Mouse (Mus musculus) fibroblast of lung, adult 2 months (primary cell): Measurements from ENCODE around the gene Myo5c.

Experiments
- DNase-seq: peaks from one replicate; pipeline ENCODE4 v3.0.0-alpha.2; 2011; ENCODE audit warnings: low read depth

Gene Myo5c

DNA sequence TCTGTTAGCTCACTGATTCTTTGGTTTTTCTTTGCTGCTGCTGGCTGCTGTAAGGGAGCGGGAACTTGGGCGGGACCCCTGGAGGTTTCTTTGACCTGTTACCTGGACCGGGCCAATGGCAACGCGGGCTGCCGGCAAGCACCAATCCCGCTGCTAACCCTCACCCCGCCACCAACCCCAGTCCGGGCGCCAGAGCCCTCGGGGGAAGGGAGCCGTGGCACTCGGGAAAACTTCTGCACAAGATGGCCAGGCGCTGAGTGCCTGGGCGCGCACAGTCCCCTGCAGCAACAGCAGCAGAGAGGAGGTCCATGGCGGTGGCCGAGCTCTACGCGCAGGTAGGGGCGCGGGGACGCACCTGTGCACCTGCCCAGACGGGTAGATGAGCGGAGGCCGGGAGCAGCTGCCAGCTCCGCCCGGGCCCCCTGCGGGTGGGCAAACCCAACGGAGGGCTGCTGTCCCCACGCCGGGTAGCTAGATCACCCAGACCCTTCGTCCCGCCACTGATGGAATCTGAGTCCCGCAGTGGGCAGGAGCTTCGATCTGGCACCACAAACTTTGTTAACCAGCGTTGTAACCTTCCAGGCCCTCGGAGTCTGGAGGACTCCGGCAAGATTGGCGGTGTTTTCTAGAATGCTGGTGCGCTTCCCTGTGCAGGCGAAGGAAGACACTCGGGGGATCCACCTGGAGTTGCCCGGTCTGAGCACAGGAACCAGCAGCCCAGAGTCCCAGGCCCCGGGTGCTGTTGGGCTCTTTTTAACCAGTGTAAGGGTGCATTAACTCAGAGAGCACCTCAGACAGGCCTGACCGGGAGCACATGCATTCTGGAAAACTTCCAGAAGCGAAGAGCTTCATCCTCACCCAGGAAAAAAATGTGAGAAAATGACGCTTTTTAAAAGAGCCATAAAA, at the start of gene Myo5c:
TSS of gene Myo5c (plus strand) at position 180 of the 906 bp plus-strand sequence.
- no peak for DNase-seq

DNA sequence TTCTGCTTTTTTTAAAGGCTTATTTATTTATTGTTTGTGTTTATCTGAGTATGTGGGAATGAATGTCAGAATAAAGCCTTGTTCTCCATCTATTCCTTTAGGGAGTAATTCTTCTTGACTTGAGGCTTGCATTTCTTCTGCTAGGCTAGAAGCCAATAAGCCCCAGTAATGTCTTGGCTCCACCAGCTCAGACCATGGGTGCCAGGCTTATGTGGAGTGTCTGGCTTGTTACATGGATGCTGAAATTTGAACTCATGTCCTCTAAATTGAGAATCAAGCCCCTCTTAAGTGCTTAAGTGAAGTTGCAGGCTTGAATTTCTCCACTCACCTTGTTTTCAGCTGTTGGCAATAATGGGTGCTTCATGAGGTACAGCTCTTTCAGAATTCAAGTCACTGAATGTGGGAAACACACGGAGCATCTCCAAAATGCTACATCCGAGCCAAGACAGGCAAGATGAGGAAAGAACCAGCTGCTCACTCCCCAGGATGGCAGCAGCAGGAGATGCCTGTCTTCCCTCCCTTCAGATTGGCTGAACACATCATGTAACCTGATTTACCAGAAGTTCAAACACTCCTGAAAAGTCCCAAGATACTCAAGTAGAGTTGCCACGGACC, 44.1 kb upstream of the Myo5c start:
- DNase-seq: no peak

DNA sequence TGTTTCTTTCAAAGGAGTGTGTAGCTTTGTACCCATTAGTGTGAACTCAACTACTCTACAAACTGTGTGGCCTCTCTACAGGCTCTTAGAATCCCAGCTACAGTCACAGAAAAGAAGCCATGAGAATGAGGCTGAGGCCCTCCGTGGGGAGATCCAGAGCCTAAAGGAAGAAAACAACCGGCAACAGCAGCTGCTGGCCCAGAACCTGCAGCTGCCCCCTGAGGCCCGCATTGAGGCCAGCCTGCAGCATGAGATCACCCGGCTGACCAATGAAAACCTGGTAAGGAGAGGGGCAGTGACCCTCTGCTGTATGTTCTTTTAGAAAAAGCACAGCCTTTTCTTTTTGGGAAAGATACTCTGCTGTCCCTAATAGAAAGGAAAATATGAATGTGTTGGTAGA, 38.0 kb upstream of the Myo5c start:
- DNase-seq: no peak

DNA sequence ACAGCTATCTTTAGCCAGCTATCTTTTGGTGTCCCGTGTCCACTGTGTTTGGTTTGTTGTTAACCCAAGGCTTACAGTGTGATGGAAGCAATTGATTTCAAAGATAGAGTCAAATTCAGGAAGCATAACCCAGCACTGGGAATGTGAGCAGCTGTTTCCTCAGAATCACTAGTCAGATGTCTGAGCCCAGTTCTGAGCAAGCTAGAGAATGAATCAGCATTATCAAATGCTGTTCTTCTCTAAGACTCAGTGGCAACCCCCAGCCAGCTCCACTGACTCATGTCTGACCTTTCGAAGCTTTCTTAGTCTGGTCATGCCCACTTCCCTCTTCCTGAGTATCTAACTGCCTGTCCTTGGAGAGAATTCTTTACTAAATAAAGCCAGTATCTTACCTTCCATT, 35.5 kb upstream of the Myo5c start:
- DNase-seq: peak; percentile 81

DNA sequence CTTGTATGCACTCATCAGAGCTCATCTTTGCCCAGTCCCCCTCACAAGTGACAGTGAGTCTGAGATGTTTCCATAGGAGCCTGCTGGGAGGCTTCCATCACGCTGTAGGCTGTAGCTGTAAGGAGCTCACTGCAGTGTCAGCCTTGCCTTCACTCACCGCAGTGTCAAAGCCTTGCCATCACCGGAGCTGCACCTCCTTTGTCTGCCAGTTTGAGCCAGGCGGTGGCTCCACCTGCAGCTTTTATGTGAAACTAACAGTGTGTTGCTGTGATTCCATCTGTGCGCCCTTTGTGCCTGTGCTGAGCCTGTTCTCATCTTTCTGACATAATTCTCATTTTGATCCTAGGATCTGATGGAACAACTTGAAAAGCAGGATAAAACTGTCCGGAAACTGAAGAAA, 34.5 kb upstream of the Myo5c start:
- DNase-seq: no peak

DNA sequence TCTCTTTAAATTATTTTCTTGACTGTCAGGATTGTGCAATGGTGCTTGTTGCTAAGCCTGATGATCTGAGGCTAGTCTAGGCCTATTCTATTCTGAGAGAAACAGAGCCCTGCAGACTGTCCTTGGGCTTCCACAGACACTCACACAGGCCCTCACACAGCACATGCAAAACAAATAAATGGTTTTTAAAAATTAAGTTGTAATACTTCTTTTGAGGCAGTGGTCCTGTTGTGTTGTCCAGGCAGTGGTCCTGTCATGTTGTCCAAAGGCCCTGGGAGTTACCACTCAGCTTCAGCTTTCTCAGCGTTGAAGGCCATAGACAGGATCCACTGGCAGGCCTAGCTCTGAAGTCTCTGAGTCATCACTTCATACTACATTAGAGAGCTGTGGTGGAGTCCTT, 30.3 kb upstream of the Myo5c start:
- DNase-seq: no peak

DNA sequence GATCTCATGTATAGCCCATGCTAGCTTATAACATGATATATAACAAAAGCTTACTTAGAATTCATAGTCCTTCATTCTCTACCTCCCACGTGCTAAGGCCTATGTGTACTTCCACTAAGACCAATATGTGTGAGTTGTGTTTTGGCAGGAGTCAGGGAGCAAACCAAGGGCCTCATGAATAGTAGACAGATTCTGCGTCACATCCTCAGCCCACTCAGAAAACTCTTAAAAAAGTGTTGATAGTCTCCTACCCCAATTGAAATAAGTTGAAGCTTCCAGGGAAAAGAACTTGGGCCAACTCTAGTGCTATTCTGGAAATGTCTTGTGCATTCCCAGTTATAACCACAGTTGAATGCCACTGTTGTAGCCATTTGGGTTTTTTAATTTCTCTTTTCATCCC, 29.8 kb upstream of the Myo5c start:
- no peak for DNase-seq

DNA sequence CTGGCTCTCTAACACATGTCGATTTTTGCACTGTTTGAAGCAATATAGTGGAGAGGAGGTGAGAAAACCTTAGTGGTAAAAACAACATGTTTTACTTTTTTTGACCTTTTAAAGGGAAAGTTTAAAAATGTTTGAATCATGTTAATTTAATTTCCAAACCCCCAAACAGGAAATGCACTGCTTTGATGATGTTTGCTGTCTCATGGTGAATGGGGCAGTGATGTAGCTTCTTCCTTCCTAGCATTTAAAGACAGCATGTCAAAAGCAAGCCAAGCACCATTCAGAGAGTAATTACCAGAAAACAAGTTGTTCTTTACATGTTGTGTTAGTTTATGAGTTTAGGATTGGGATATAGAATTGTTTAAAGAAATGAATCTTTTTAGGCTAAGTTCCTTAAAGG, 22.6 kb upstream of the Myo5c start:
- no peak for DNase-seq

DNA sequence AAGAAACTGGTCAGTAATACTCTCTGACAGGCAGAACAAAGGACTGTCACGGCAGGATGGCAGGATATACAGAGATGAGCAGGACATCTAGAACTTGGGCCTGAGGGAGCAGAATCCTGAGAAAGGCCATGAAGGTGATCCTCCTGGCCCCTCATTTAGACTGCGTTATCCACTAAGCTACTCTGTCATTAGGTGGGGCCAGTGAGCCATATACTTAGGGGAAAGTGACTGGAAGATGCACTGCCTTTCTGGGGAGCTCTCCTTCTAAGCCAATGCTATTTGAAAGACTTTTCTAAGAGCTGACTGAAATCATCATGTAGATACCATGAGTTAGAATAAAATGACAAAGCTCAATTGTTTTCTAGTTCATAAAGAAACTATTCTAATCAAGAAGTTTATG, 21.6 kb upstream of the Myo5c start:
- no peak for DNase-seq

DNA sequence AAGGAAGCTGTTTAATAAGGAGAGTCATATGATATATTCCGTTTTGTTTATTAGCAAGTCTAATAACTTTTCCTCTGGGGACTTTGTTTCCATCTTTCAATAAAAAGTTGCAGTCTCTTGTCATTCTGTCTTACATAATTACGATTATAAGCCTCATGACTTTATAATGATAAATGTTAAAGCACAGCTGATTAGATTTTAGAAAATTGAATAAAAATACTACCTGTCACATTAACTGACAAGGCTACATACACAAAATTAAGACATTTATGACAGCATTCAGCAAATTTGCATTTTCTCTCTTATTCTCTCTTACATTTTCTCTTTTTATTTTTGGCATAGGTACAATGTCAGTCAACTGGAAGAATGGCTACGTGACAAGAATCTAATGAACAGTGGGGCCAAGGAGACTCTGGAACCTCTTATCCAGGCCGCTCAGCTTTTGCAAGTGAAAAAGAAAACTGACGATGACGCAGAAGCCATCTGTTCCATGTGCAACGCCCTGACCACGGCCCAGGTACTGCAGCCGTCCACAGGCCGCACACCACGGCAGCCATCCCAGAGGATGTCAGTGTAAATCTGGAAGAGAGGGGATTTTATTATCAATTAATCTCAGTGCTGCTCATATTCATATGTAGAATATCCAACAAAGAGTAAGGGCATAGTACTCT, 16.9 kb upstream of the Myo5c start:
- no peak for DNase-seq

DNA sequence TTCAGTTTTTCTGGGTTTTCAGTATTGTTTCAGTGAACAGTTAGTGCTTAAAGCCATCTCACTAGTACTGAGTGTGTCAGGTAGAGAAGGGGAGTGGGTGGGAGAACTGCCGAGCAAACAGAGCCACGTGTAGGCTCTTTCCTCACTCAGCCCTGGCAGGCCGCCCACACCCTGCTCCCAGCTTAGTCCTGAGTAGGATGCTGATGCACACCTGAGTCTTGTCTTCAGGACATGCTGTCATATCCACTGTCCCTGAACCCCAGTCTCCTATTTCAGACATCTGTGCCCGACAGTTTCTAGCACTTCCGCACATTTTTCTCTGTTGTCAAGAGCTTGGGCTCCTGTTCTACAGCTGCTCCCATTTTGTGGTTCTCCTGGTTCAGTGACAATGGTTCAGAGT, 11.9 kb upstream of the Myo5c start:
- DNase-seq: no peak

DNA sequence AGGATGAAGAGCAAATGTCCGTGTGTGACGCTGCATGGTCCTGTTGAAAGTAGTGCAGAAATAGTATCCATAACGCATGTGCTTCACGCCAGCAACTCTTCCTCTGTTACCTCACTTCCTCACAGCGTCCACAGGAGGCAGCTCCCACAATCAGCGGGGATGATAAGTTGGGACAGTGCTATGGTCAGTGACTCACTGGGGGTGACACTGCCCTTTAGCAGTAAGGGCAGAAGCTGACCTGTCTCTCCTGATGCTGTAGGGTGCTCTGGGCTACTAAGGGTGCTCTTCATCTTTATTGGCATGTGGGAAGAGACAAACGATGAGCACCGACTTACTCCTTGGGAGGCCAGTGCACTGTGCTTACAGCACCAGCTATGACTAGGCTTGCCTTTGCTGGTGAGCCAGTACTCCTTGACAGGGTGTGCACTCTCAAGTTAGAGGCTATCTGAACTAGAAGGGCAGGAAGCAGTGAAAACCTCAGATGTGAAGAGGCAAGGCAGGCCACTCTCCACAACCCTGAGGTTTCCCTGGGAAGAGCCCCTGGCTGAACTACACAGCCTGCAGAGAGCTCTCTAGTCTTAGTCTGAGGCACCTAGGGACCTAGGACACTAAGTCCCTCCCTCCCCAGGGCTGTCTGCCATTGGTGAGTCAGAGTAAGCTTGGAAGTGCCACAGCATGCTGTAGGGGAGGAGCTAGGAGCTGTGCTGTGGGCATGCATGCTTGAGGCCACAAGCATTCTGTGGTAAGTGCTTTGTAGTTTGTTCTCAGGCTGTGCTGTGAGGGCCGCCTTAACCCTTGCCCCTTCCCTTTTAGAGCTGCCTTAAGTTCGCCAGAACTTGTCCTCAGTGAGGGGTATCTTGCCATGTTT, 10.2 kb upstream of the Myo5c start:
- peak; percentile 89 for DNase-seq

DNA sequence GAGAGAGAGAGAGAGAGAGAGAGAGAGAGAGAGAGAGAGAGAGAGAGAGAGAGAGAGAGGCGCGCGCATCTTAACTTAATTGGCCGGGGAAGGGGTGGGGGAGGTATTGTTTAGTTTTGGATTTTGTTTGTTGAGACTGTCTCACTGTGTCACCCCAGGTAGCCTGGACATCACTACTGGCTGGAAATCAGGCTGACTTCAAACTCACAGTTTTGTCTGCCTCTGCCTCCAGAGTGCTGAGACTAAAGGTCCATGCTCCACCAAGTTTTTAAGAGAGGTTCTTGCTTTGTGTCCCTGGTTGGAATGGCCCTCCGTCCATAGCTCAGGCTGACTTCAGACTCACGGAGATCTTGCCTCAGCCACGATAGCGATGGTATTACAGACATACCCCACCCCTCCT, 1.0 kb downstream of the Myo5c start:
- DNase-seq: no peak

DNA sequence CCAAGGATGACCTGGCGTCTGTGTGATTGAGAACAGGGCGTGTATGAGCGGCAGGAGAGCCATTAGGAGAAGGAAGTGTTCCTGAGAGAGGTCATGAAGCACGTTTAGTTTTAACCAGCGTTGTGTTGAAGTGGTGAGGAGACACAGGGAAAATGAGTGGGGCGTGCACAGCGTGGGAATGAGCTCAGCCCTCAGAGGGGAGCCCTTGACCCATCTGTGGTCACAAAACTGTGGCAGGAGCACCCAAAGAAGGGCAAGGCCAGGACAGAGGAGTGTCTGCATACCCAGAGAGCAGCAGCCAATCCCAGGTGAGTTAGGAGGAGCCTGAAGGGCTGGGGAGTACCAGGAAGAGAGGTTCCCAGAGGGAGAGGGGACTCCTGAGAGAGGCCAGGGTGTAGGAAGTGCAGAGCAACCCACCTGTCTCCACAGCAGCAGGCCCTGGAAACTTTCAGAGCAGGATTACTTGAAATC, 2.5 kb downstream of the Myo5c start:
- no peak for DNase-seq

DNA sequence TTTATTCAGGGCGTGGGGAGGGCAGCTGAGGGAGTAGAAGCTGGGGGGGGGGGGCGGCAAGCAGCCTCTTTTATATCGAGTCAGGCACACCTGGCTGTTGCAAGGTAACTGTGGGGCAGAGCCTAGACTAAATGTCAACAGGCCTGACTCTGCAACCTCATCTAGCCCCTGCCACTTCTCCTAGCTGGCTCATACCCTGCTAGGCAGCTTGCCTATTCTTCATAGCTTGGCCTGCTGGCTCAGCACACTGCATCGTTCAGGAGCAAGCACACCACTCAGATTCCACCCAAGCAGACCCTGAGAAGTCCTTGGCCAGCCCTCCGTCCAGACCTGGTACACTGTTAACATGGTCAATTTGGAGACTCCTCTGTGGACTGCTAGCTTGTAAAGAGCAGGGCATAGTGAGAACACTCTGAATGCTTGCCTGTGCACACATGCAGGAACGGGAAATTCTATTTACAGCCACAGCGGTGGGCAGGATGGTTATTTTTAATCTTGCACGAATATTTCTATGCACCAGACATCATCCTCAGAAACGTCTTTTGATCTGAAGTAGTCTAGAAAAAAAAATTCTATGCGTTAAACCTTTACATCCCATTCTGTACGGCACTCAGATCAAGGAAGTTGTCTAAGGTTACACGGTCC, 3.3 kb downstream of the Myo5c start:
- no peak for DNase-seq

DNA sequence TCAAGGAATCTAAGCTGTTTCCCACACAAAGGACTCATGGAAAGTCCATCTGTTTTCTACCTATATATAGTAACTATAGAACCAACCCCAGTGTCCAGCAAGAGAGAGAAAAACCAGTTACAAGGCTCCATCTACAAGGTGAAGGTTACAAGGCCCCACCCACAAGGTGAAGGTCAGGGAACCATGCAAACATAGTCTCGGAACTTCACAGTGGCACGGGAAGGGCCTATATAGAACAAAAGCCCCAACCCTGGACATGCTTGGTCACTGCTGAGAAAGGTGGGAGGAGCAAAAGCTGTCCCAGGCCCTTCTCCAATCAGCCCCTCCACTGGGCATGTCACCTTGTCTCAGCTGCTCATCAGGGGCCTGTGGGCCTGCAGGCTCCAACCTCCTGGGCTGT, 3.9 kb downstream of the Myo5c start:
- no peak for DNase-seq

DNA sequence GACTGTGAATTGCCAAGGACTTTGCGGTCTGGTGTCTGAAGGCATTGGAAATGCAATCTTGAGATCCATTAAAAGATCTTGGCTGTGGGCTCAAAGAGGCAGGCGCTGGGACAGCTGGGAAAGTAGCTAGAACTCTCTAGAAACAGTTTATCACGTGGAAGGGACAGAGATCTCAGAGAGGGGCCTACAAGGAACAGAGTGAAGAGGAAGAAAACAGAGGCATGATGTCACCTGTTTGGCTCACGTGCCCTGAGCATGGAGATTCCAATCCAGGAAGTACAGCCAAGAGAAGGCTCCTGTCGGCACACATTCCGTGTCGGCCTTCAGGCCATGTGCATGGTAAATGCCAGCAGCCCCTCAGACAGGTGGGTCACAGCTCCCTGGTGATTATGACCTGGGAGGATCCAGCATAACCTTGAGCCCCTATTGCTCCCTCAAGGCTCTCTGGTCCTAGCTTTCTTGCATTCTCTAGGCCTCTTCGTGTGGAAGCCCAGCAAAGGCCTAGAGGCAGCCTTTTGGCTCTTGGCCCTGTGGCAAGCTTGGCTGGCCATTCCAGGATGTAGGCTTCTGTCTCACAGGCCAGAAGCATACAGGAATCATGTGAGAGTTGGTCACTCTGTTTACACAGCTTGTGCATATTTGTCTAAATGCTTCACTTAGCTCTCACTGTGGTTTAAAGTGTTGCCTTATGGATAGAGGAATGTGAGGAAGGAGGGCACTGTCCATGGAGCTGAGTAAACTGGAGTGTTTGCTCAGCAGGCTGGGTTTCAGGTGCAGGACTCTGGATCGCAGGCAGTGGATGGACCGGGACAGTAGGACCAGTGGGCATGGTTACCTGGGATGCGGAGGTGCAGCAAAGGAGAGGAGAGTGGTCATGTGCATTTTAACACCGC, 4.8 kb downstream of the Myo5c start:
- DNase-seq: peak; percentile 93

DNA sequence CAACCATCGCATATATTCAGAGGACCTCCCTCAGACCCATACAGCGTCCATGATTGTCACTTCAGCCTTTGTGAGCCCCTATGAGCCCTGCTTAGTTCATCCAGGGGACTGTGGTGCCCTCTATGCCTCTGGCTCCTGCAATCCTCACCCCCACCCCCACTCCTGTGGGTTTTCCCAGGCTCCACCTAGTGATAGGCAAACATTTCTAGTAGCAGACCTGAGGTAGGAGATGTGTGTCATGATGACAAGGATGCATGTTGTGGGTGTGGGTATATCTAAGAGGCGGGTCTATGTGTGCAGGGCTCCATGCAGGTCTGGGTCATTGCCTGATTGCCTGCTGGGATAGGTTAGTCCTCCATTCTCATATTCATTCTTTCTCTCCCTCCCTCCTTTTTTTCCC, 6.4 kb downstream of the Myo5c start:
- DNase-seq: no peak

DNA sequence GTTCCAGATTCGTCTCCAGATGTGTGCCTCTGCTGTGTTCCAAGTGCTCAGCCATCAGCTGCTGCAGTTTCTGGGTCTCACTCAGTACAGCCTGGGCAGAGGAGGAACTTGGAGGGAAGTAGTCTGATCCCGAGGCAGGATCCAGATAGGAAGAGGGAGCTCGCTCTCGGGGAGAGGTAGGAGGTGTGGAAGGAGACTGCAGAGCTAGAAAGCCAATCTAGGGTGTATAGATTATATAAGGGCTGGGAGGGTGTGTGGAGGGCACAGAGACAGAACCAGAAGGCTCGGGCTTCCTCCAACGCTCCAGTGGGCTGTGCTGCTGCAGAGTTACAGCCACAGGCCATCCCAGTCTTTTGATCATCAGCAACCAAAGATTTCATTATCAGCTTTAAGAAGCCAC, 11.2 kb downstream of the Myo5c start:
- no peak for DNase-seq

DNA sequence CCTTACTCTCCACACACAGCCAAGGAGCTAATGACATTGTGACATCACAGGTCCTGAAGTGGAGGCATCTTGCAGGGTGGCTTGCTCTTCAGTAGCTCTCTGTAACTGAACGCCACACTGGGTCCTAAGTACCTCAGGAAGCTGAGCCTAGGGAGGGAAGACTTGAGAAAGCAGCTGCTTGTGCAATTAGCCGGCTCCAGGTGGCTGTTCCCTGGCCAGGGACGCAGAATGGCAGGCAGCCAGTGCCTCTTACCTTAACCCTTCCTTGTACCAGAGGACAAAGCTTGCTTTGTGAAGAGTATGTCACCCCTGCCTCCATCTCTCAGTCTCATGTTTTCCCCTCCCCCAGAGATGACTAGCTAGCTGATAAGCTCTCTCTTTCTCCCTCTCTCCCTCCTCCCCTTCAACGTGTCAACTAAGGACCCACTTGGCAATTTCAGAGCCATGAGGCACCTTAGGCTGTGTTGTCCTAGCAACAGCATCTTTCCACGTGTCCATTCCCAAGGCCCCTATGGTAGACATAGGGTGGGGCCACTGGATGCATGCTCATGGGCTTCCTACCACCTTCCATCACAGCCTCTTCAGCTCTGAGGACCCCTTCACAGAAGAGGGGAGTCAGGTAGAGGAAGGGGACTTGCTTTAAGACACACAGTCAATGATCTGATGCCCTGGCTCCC, 12.0 kb downstream of the Myo5c start:
- DNase-seq: no peak
